Mouse (Mus musculus) small intestine, adult 2 months (tissue): ENCODE measurements around the gene Tespa1. TPM values are rescaled to one million over a fixed set of nuclear protein-coding genes. Genes with fewer than 3 reads are reported as not detected.
"Not testable (repeated sequence)": the region's sequence is repeated elsewhere in the genome, so short reads cannot be mapped to it uniquely, and the experiment has no call there.

Experiments
- H3K27ac ChIP-seq: fragments of 200-500 bp; 2 replicates; pipeline ENCODE4 v1.5.1; 2012; ENCODE audit warnings: low read depth, low read length, control low read depth, inconsistent platforms; ENCODE audit not compliant: insufficient read depth
- H3K27me3 ChIP-seq: fragments of 200-500 bp; 2 replicates; pipeline ENCODE4 v1.6.1; 2012; ENCODE audit warnings: mild to moderate bottlenecking, moderate library complexity, low read length, inconsistent platforms; ENCODE audit not compliant: control insufficient read depth, insufficient read depth
- H3K36me3 ChIP-seq: fragments of 200-500 bp; 2 replicates; pipeline ENCODE4 v1.6.1; 2012; ENCODE audit warnings: mild to moderate bottlenecking, low read length, control low read depth, inconsistent platforms; ENCODE audit not compliant: control insufficient read depth, insufficient read depth
- H3K4me1 ChIP-seq: fragments of 200-500 bp; 2 replicates; pipeline ENCODE4 v1.6.1; 2012; ENCODE audit warnings: low read length, inconsistent platforms, mixed read lengths; ENCODE audit not compliant: control insufficient read depth, insufficient read depth, insufficient read length
- H3K4me3 ChIP-seq: fragments of 200-500 bp; 2 replicates; pipeline ENCODE4 v1.5.1; 2012; ENCODE audit warnings: low read depth, mild to moderate bottlenecking, control low read depth, inconsistent platforms, low read length, moderate library complexity
- CTCF ChIP-seq: fragments of 200-500 bp; IDR thresholded peaks from 2 replicates; pipeline ENCODE4 v1.5.1; 2012; ENCODE audit warnings: low read depth, mild to moderate bottlenecking, control low read depth, inconsistent platforms, low read length, moderate library complexity, mixed read lengths; ENCODE audit not compliant: insufficient replicate concordance, insufficient read length; ENCODE audit errors: extremely low read depth
- POLR2A ChIP-seq: fragments of 200-500 bp; IDR thresholded peaks from 2 replicates; pipeline ENCODE4 v1.6.1; 2012; ENCODE audit warnings: low read depth, mild to moderate bottlenecking, control low read depth, inconsistent platforms, low read length, moderate library complexity
- WGBS: fragments of 180-500 bp; shearing (Covaris S2); methylation state at CpG from one replicate; pipeline ENCODE4 v1.1.7; 2018; 5-methylcytosine and 5-hydroxymethylcytosine counted together
- polyA plus RNA-seq: library from polyadenylated mRNA; depleted of rRNA; stranded (reverse); fragments of >200 nt; gene quantifications from 2 replicates; pipeline ENCODE4 v1.2.3, GENCODE M21; 2012; rRNA removed

Tespa1 gene
- polyA plus RNA-seq, 1 experiment, result 0.25 TPM

DNA sequence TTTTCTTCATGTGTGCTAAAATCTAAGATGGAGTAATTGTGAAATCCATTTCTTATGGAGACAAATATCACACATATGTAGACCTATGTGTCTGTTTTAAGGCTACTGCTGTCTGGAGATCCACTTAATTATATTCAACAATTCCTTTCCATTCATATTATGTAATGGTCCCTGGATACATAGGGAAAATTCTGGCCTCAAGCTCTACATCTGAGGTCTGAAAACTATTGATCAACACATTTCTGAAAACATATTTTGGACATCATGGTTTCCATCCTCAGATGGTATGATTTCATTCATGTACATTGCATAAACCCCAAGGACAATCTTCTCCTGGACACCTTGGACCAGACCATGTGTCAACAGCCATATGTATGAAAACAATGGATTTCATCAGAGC lies 71.6 kb downstream of the Tespa1 start, which contains the start of gene Vmn2r84:
Vmn2r84 (minus strand) TSS at position 101 of the 400 bp plus-strand sequence.
- Histone ChIP-seq H3K27me3 (no peaks in the 10 kb centered on the region), H3K4me1 (no peaks in the 10 kb centered on the region), H3K4me3 (no peak within 1 kb of the TSS), H3K36me3 (no peaks in the 10 kb centered on the region), H3K27ac (no peak within 1 kb of the TSS)
- TF ChIP-seq POLR2A (no peak), CTCF (no peak)

DNA sequence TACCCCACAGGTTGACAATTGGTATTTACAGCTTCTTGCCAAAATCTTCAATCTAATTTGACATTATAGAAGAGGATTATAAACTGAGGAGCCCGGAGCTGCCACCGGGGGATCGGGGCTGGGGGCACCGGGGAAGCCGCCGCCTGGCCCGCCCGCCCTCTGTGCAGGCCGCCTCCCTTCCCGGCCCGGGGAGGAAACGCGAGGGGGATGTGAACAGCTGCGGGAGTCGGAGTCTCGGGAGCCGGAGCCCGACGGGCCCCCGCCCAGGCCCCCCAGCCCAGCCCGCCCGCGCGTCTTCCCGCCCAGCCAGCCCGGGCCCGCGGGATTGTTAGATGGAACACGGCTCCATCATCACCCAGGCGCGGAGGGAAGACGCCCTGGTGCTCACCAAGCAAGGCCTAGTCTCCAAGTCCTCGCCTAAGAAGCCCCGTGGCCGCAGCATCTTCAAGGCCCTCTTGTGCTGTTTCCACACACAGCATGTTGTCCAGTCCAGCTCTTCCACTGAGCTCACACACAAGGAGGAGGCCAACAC lies 89.6 kb downstream of the Tespa1 start:
- not testable (repeated sequence) for H3K4me3 ChIP-seq, H3K4me1 ChIP-seq, H3K27ac ChIP-seq, H3K27me3 ChIP-seq, H3K36me3 ChIP-seq
- 59% methylated on average over 34 of the region's 35 CpGs for WGBS

Other genes with a start within 250 kb of the Tespa1 start
- gene Olfr823, start 207.5 kb upstream of the Tespa1 start, polyA plus RNA-seq, result not detected in 2 replicates
- gene Olfr824, start 192.9 kb upstream of the Tespa1 start, polyA plus RNA-seq, result not detected in 2 replicates
- not detected in 2 replicates for gene Olfr825, start 156.1 kb upstream of the Tespa1 start, polyA plus RNA-seq
- gene Olfr826, start 138.7 kb upstream of the Tespa1 start, polyA plus RNA-seq, result not detected in 2 replicates
- gene Olfr827, start 108.5 kb upstream of the Tespa1 start, polyA plus RNA-seq, result not detected in 2 replicates
- gene Neurod4, start 42.6 kb upstream of the Tespa1 start, polyA plus RNA-seq, result not detected in 2 replicates
- not detected in 2 replicates for gene Vmn2r84, start 71.5 kb downstream of the Tespa1 start, polyA plus RNA-seq
- gene Vmn2r85, start 106.8 kb downstream of the Tespa1 start, polyA plus RNA-seq, result not detected in 2 replicates
- gene Vmn2r86, start 133.2 kb downstream of the Tespa1 start, polyA plus RNA-seq, result not detected in 2 replicates
- gene Vmn2r87, start 174.5 kb downstream of the Tespa1 start, polyA plus RNA-seq, result not detected in 2 replicates